Mouse (Mus musculus) cerebellum, adult 2 months (tissue): Measurements from ENCODE around the gene Ppfibp1.

Source experiments
- CTCF ChIP-seq: fragments of 200-500 bp; IDR thresholded peaks from 2 replicates; pipeline ENCODE4 v1.5.1; 2011; ENCODE audit warnings: low read depth, mild to moderate bottlenecking, control low read depth, low read length, moderate library complexity, borderline replicate concordance; ENCODE audit not compliant: insufficient read depth
- POLR2A ChIP-seq: fragments of 200-500 bp; IDR thresholded peaks from 2 replicates; pipeline ENCODE4 v1.6.1; 2011; ENCODE audit warnings: low read length, control low read depth, borderline replicate concordance; ENCODE audit not compliant: insufficient read depth

DNA sequence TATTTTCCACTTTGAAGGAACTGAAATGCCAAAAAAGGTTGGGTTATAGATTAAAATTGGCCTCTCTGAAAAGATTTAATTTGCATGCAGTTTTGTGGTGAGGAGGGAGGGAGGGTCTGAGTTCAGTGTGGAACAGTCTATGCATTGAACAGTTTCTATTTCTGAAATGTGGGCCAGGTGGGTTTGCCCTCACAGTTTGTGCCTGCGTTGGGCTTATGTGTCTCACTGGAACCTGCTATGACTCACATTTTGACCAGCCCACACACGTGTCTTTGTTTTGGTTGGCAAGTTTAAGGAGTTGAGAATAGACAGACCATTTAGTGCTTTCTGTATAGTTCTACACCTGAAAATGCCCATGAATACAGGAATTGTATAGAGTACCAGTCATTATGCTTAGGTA, 5.6 kb downstream of the Ppfibp1 start:
- no peak for TF ChIP-seq CTCF
- TF ChIP-seq POLR2A, result no peak
